10 mouse cellular contexts compared by ENCODE assay signal in genomic region chr12:27139683-27140334, GRCm38 (mm10).
DNase-seq lines count a peak whose midpoint lies in the region; ATAC-seq and TF ChIP-seq lines count a peak whose summit lies in the region.
"Had no signal": no experiment of that assay in that cellular context is flagged by ENCODE, and none has a peak within 500 bp of the region (broad histone marks: within the 10 kb centered on the region; RNA-seq: fewer than 3 reads in every experiment).

No protein-coding gene starts in this region.

- peak overlapping the region; percentile 12; the same call in 1 of the 2 replicates for H3K27ac ChIP-seq in heart, embryonic 13.5 days (replicated peaks)
- peak overlapping the region; percentile 98 for H3K27ac ChIP-seq in hindbrain, embryonic 11.5 days (ENCODE audit: low read depth, low read length)
- H3K27ac ChIP-seq in midbrain, embryonic 15.5 days, result peak overlapping the region; percentile 89

- H3K9me3 ChIP-seq in heart, embryonic 13.5 days, result no peaks in the 10 kb centered on the region
- H3K9me3 ChIP-seq in hindbrain, embryonic 11.5 days (ENCODE audit: control insufficient read depth, low read length), result no peaks in the 10 kb centered on the region
- H3K9me3 ChIP-seq in midbrain, embryonic 15.5 days, result no peaks in the 10 kb centered on the region

- ATAC-seq in heart, embryonic 13.5 days (ENCODE audit: extremely low read depth, insufficient number of reproducible peaks, low FRiP score, low TSS enrichment), result no peak
- peak; percentile 89 for ATAC-seq in hindbrain, embryonic 11.5 days (ENCODE audit: low FRiP score)
- peak; percentile 72 for ATAC-seq in midbrain, embryonic 15.5 days (replicated peaks)

- no peak overlapping the region for H3K4me2 ChIP-seq in heart, embryonic 13.5 days
- peak overlapping the region; percentile 31; the same call in 1 of the 2 replicates for H3K4me2 ChIP-seq in hindbrain, embryonic 11.5 days (replicated peaks; ENCODE audit: low read depth, low read length)
- 0 out of 2 replicates have a peak overlapping the region, but pooled peaks have one; percentile 25 for H3K4me2 ChIP-seq in midbrain, embryonic 15.5 days

- H3K36me3 ChIP-seq in heart, embryonic 13.5 days, result no peaks in the 10 kb centered on the region
- H3K36me3 ChIP-seq in hindbrain, embryonic 11.5 days (ENCODE audit: control insufficient read depth, insufficient read depth, low read length), result no peaks in the 10 kb centered on the region
- H3K36me3 ChIP-seq in midbrain, embryonic 15.5 days (replicated peaks), result no peaks in the 10 kb centered on the region

- intact Hi-C loops in heart, postnatal 36 days (cut with DNase I), result no loop called here

- H3K4me3 ChIP-seq in heart, embryonic 13.5 days, result no peak overlapping the region
- H3K4me3 ChIP-seq in hindbrain, embryonic 11.5 days (ENCODE audit: low read depth, low read length), result no peak overlapping the region
- H3K4me3 ChIP-seq in midbrain, embryonic 15.5 days, result no peak overlapping the region

- no peak for TF ChIP-seq POLR2A in brain, embryonic 14.5 days (IDR thresholded peaks at IDR 0.05; ENCODE audit: borderline replicate concordance, extremely low read depth, insufficient read depth, insufficient read length, poor library complexity, severe bottlenecking)

- TF ChIP-seq CTCF in brain, embryonic 14.5 days (IDR thresholded peaks at IDR 0.05; ENCODE audit: borderline replicate concordance, extremely low read depth, insufficient read depth, insufficient read length), result no peak

- H3K4me1 ChIP-seq in heart, embryonic 13.5 days, result peaks cover 22% of the 10 kb centered on the region
- peaks cover 7% of the 10 kb centered on the region; the same call in 1 of the 2 replicates for H3K4me1 ChIP-seq in hindbrain, embryonic 11.5 days (replicated peaks; ENCODE audit: control insufficient read depth, insufficient read depth, low read length)
- H3K4me1 ChIP-seq in midbrain, embryonic 15.5 days, result peaks cover 41% of the 10 kb centered on the region

- 48% methylated on average over 12 of the region's 13 CpGs for WGBS in heart, embryonic 13.5 days
- 15% methylated on average over 12 of the region's 13 CpGs for WGBS in hindbrain, embryonic 11.5 days
- 10% methylated on average over 13 of the region's 13 CpGs for WGBS in midbrain, embryonic 15.5 days

- H3K9ac ChIP-seq in heart, embryonic 13.5 days, result 0 out of 2 replicates have a peak overlapping the region, but pooled peaks have one; percentile 5
- peak overlapping the region; percentile 49 for H3K9ac ChIP-seq in hindbrain, embryonic 11.5 days (ENCODE audit: low read depth, low read length)
- H3K9ac ChIP-seq in midbrain, embryonic 15.5 days, result peak overlapping the region; percentile 30

- no peaks in the 10 kb centered on the region; the same call in 1 of the 2 replicates for H3K27me3 ChIP-seq in heart, embryonic 13.5 days (replicated peaks)
- no peaks in the 10 kb centered on the region for H3K27me3 ChIP-seq in hindbrain, embryonic 11.5 days (ENCODE audit: control insufficient read depth, insufficient read depth, low read length)
- no peaks in the 10 kb centered on the region for H3K27me3 ChIP-seq in midbrain, embryonic 15.5 days (replicated peaks)

- DNase-seq in heart, postnatal 36 days, result no peak
- peak; percentile 73 for DNase-seq in brain, embryonic 14.5 days (ENCODE audit: low read depth)
- peak; percentile 76 for DNase-seq in hindbrain, embryonic 11.5 days (ENCODE audit: low spot score)
- DNase-seq in urinary bladder, postnatal 36 days (ENCODE audit: low spot score in 2 of 2), result no peak
- DNase-seq in frontal cortex, adult 2 months (ENCODE audit: extremely low spot score in 1 of 2, low spot score in 1 of 2), result no peak
- DNase-seq in spleen, postnatal 10 days (ENCODE audit: low spot score in 2 of 2), result no peak
- DNase-seq: B cell, adult 2 months; cerebellum, adult 9-10 months had no signal

Comparison
In these comparisons a context has a peak if more than half of its experiments do, and no peak if none do; other contexts are left out.
1. H3K27ac ChIP-seq: peak in every context shown above with its lines; median percentile 98 in hindbrain, embryonic 11.5 days; 89 in midbrain, embryonic 15.5 days; 12 in heart, embryonic 13.5 days.
2. DNase-seq: peak in brain, embryonic 14.5 days (single experiment) and hindbrain, embryonic 11.5 days (single experiment); none in heart, postnatal 36 days (0 of 2), urinary bladder, postnatal 36 days (0 of 2), frontal cortex, adult 2 months (0 of 2) and spleen, postnatal 10 days (0 of 2).
3. Peak in every context shown above with its lines, with median percentiles within 50 percentile points of each other: H3K9ac ChIP-seq.